Mouse (Mus musculus) ovary, postnatal 14 days (tissue): ENCODE data around the gene Olfr1487.
"Not testable (repeated sequence)": the region's sequence is repeated elsewhere in the genome, so short reads cannot be mapped to it uniquely, and the experiment has no call there.

Experiments
- DNase-seq: peaks from one replicate; pipeline ENCODE4 v3.0.0; 2022; ENCODE audit warnings: low spot score

The Olfr1487 gene

GRCm38 (mm10) chr19:13617075-13617474, at the start of gene Olfr1487:
Olfr1487 (plus strand) TSS chr19:13617375.
- DNase-seq = not testable (repeated sequence)

DNA sequence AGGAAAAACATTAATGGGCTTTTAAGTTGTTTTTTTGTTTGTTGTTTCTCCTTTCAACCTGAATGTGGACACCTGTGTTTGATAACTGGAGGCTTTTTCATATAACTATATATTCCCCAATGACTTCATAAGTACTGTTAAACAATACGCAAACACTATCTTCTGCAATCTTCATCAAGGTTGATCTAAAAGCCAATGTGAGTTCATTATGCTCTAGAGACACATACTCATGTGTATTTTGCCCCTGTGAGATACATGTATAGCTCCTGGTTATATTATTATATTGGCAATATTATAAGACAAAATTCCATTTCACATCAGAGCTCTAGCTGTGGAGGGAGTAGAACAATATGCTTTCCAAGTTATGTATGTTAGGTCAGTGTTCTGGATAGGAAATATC, 34.0 kb upstream of the Olfr1487 start, which contains the start of gene Olfr1484:
TSS of gene Olfr1484 (plus strand) at position 301 of the 400 bp plus-strand sequence.
- DNase-seq = no peak

DNA sequence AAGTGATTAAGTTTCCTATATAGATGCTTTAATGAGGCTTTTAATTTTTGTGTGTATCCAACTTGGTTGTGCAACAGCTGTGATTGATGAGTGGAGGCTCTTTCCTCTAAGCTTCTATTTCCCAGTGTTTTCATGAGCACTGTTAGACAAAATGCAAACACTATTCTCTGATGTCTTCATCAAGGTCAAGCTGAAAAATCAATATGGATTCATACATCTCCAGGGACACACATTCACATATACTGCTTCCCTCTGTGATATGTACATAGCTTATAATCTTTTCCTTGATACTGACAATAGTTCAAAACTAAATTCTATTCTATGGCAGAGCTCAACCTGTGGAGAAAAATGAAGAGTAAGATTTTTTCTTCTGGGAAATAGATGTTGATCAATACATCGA, 14.1 kb downstream of the Olfr1487 start, which contains the start of gene Olfr1489:
TSS of gene Olfr1489 (plus strand) at position 301 of the 400 bp plus-strand sequence.
- no peak for DNase-seq

DNA sequence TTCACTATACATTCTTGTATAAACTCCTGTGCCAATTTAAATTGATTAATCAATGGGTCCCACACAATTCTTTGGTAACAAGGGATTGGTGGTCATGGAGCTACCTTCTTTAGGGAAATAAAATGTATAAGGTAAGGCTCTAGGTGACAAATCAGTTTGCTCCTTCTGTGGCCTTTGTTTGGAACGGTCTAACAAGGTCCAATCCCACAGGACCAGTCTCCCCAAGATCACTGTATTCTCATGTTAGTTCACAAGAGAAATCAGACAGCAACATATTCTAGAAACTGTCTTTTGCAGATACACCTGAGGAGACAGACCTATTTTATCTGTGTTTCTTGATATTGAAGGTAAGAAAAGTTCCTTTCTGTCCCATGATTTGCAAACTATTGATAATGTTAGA, 33.6 kb downstream of the Olfr1487 start, which contains the start of gene Olfr1490:
TSS of gene Olfr1490 (plus strand) at position 301 of the 400 bp plus-strand sequence.
- DNase-seq = no peak
